In genomic region chr6:70982416-70982815, GRCm38 (mm10) we compare ENCODE assay signal across 24 mouse cellular contexts. TPM values are rescaled to one million over a fixed set of nuclear protein-coding genes. Genes with fewer than 3 reads are reported as not detected.
"Had no signal": no experiment of that assay in that cellular context is flagged by ENCODE, and none has a peak within 500 bp of the region (broad histone marks: within the 10 kb centered on the region; RNA-seq: fewer than 3 reads in every experiment).

No protein-coding gene starts in this region.

- H3K9ac ChIP-seq: intestine, embryonic 15.5 days; limb, embryonic 12.5 days; limb, embryonic 15.5 days; liver, embryonic 12.5 days; liver, embryonic 15.5 days; midbrain, embryonic 12.5 days; midbrain, embryonic 15.5 days; neural tube, embryonic 12.5 days; neural tube, embryonic 15.5 days had no signal

- H3K4me3 ChIP-seq: intestine, embryonic 15.5 days; limb, embryonic 12.5 days; limb, embryonic 15.5 days; liver, embryonic 12.5 days; liver, embryonic 15.5 days; midbrain, embryonic 12.5 days; midbrain, embryonic 15.5 days; neural tube, embryonic 12.5 days; neural tube, embryonic 15.5 days had no signal

- DNase-seq: left cerebral cortex, postnatal 4 days; lung, adult 18-20 months; lung, postnatal 14 days; right cerebral cortex, adult 18-20 months; right cerebral cortex, postnatal 14 days; right cerebral cortex, postnatal 4 days; thymus, adult 2 months; thymus, postnatal 14 days; thymus, postnatal 4 days had no signal

- H3K27ac ChIP-seq: intestine, embryonic 15.5 days; kidney, postnatal 0 days; limb, embryonic 12.5 days; limb, embryonic 15.5 days; liver, embryonic 12.5 days; liver, embryonic 15.5 days; macrophage; midbrain, embryonic 12.5 days; midbrain, embryonic 15.5 days; neural tube, embryonic 12.5 days; neural tube, embryonic 15.5 days; stomach, postnatal 0 days had no signal

- H3K36me3 ChIP-seq: intestine, embryonic 15.5 days; limb, embryonic 12.5 days; limb, embryonic 15.5 days; liver, embryonic 12.5 days; liver, embryonic 15.5 days; midbrain, embryonic 12.5 days; midbrain, embryonic 15.5 days; neural tube, embryonic 12.5 days; neural tube, embryonic 15.5 days had no signal

- H3K27me3 ChIP-seq: intestine, embryonic 15.5 days; limb, embryonic 12.5 days; limb, embryonic 15.5 days; liver, embryonic 12.5 days; liver, embryonic 15.5 days; midbrain, embryonic 12.5 days; midbrain, embryonic 15.5 days; neural tube, embryonic 12.5 days; neural tube, embryonic 15.5 days had no signal

- H3K4me1 ChIP-seq: intestine, embryonic 15.5 days; limb, embryonic 12.5 days; limb, embryonic 15.5 days; liver, embryonic 12.5 days; liver, embryonic 15.5 days; midbrain, embryonic 15.5 days; neural tube, embryonic 12.5 days had no signal

- ATAC-seq: hindbrain, embryonic 16.5 days; intestine, embryonic 15.5 days; liver, embryonic 12.5 days; midbrain, embryonic 15.5 days had no signal

- H3K4me2 ChIP-seq: intestine, embryonic 15.5 days; limb, embryonic 12.5 days; limb, embryonic 15.5 days; liver, embryonic 12.5 days; liver, embryonic 15.5 days; midbrain, embryonic 12.5 days; midbrain, embryonic 15.5 days; neural tube, embryonic 12.5 days; neural tube, embryonic 15.5 days had no signal

- H3K9me3 ChIP-seq: intestine, embryonic 15.5 days; limb, embryonic 12.5 days; limb, embryonic 15.5 days; liver, embryonic 12.5 days; liver, embryonic 15.5 days; midbrain, embryonic 12.5 days; midbrain, embryonic 15.5 days; neural tube, embryonic 12.5 days; neural tube, embryonic 15.5 days had no signal

RNA-seq across cellular contexts. Expression of gene Foxi3, which starts 26.1 kb away (rescaled TPM):
- polyA plus RNA-seq: hindbrain, embryonic 16.5 days; intestine, embryonic 15.5 days; kidney, postnatal 0 days; limb, embryonic 12.5 days; liver, embryonic 12.5 days; liver, embryonic 15.5 days; lung, embryonic 16.5 days; macrophage; midbrain, embryonic 12.5 days; midbrain, embryonic 15.5 days; neural tube, embryonic 12.5 days; neural tube, embryonic 15.5 days; stomach, embryonic 14.5 days; stomach, postnatal 0 days had no signal
